Mouse (Mus musculus) CH12.LX (cell line): ENCODE data around the gene Ascc1. TPM values are rescaled to one million over a fixed set of nuclear protein-coding genes. Genes with fewer than 3 reads are reported as not detected.

ENCODE experiments used
- DNase-seq: peaks from one replicate; pipeline ENCODE4 v3.0.0-alpha.2; 2013; ENCODE audit errors: extremely low read depth
- H3K27ac ChIP-seq: 2 replicates; pipeline ENCODE4 v1.5.1; 2012; ENCODE audit warnings: low read depth, mild to moderate bottlenecking, control low read depth, moderate library complexity; ENCODE audit not compliant: insufficient read depth
- H3K27me3 ChIP-seq: replicated peaks from 2 replicates; pipeline ENCODE3; 2012; ENCODE audit warnings: inconsistent platforms
- H3K36me3 ChIP-seq, 2 experiments: replicated peaks in 1 of 2; 2 replicates each; pipeline versions ENCODE3 to v1.6.1; 2012; ENCODE audit warnings: inconsistent platforms in 1 of 2, low read length in 1 of 2, mild to moderate bottlenecking in 1 of 2, mixed read lengths in 1 of 2, moderate library complexity in 1 of 2; ENCODE audit not compliant: control insufficient read depth in 1 of 2, insufficient read depth in 1 of 2
- H3K4me1 ChIP-seq, 2 experiments: 2 replicates each; pipeline ENCODE4 v1.6.1; 2012; ENCODE audit warnings: inconsistent platforms in 1 of 2, moderate library complexity in 1 of 2; ENCODE audit not compliant: insufficient read depth in 2 of 2, control insufficient read depth in 1 of 2
- H3K4me2 ChIP-seq: 2 replicates; pipeline ENCODE4 v1.6.1; 2012; ENCODE audit warnings: low read depth, mild to moderate bottlenecking, control low read depth; ENCODE audit not compliant: poor library complexity, insufficient read depth, severe bottlenecking
- H3K4me3 ChIP-seq, 3 experiments: fragments of 150-350 bp in 1 of 3; sonication (generic) in 1 of 3; replicated peaks in 1 of 3; 2 replicates each; pipeline versions ENCODE3 to v1.5.1; 2011 to 2012; ENCODE audit warnings: low read depth in 2 of 3, low read length in 2 of 3, mild to moderate bottlenecking in 2 of 3, moderate library complexity in 2 of 3, control low read depth in 1 of 3, improper control_type of control experiment in 1 of 3, inconsistent platforms in 1 of 3, mixed read lengths in 1 of 3; ENCODE audit not compliant: poor library complexity in 1 of 3
- H3K79me2 ChIP-seq: replicated peaks from 2 replicates; pipeline ENCODE4 v1.6.1; 2012; ENCODE audit warnings: mild to moderate bottlenecking, moderate library complexity; ENCODE audit not compliant: control insufficient read depth, poor library complexity, insufficient read depth, severe bottlenecking; ENCODE audit errors: extremely low read depth
- H3K9ac ChIP-seq: 2 replicates; pipeline ENCODE4 v1.6.1; 2012; ENCODE audit warnings: low read depth, mild to moderate bottlenecking, control low read depth, moderate library complexity; ENCODE audit not compliant: insufficient read depth
- H3K9me3 ChIP-seq: replicated peaks from 2 replicates; pipeline ENCODE3; 2012; ENCODE audit warnings: low read length, inconsistent platforms, mixed read lengths
- BHLHE40 ChIP-seq: IDR thresholded peaks from 2 replicates; pipeline ENCODE4 v1.6.1; 2011; ENCODE audit warnings: mild to moderate bottlenecking, low read depth, low read length, improper control_type of control experiment
- E2F4 ChIP-seq: IDR thresholded peaks from 2 replicates; pipeline ENCODE4 v1.6.1; 2011; ENCODE audit warnings: low read depth, low read length, improper control_type of control experiment; ENCODE audit not compliant: insufficient replicate concordance
- ETS1 ChIP-seq: conservative IDR thresholded peaks from 2 replicates; pipeline ENCODE4 v1.6.1; 2012; ENCODE audit warnings: low read depth, mild to moderate bottlenecking, inconsistent platforms, low read length, improper control_type of control experiment, moderate library complexity
- JUN ChIP-seq: IDR thresholded peaks from 2 replicates; pipeline ENCODE4 v1.6.1; 2011; ENCODE audit warnings: low read depth, mild to moderate bottlenecking, low read length, improper control_type of control experiment, moderate library complexity; ENCODE audit not compliant: insufficient read depth
- KAT2A ChIP-seq: IDR thresholded peaks from 2 replicates; pipeline ENCODE4 v1.6.1; 2012; ENCODE audit warnings: low read length, improper control_type of control experiment, inconsistent platforms; ENCODE audit not compliant: insufficient replicate concordance
- MXI1 ChIP-seq: IDR thresholded peaks from 2 replicates; pipeline ENCODE4 v1.6.1; 2011; ENCODE audit warnings: mild to moderate bottlenecking, low read depth, low read length, improper control_type of control experiment
- MYC ChIP-seq: IDR thresholded peaks from 2 replicates; pipeline ENCODE4 v1.6.1; 2011; ENCODE audit warnings: low read depth, mild to moderate bottlenecking, improper control_type of control experiment, low read length
- NELFE ChIP-seq: IDR thresholded peaks from 2 replicates; pipeline ENCODE4 v1.6.1; 2011; ENCODE audit warnings: low read depth, low read length, improper control_type of control experiment
- NRF1 ChIP-seq: IDR thresholded peaks from 2 replicates; pipeline ENCODE4 v1.6.1; 2014; ENCODE audit warnings: low read depth, mild to moderate bottlenecking, inconsistent platforms, low read length, improper control_type of control experiment, moderate library complexity
- RAD21 ChIP-seq: IDR thresholded peaks from 2 replicates; pipeline ENCODE4 v1.6.1; 2011; ENCODE audit warnings: low read depth, mild to moderate bottlenecking, low read length, improper control_type of control experiment, moderate library complexity
- UBTF ChIP-seq: IDR thresholded peaks from 2 replicates; pipeline ENCODE4 v1.6.1; 2012; ENCODE audit warnings: low read depth, mild to moderate bottlenecking, inconsistent platforms, low read length, improper control_type of control experiment, moderate library complexity
- USF1 ChIP-seq: IDR thresholded peaks from 2 replicates; pipeline ENCODE4 v1.6.1; 2014; ENCODE audit warnings: low read depth, mild to moderate bottlenecking, inconsistent platforms, low read length, improper control_type of control experiment
- USF2 ChIP-seq: conservative IDR thresholded peaks from 2 replicates; pipeline ENCODE4 v1.6.1; 2011; ENCODE audit warnings: low read depth, low read length, improper control_type of control experiment
- ZKSCAN1 ChIP-seq: IDR thresholded peaks from 2 replicates; pipeline ENCODE4 v1.6.1; 2012; ENCODE audit warnings: low read depth, inconsistent platforms, low read length, improper control_type of control experiment, borderline replicate concordance
- ZMIZ1 ChIP-seq: IDR thresholded peaks from 2 replicates; pipeline ENCODE4 v1.6.1; 2012; ENCODE audit warnings: low read depth, mild to moderate bottlenecking, inconsistent platforms, low read length, improper control_type of control experiment
- ZNF384 ChIP-seq: IDR thresholded peaks from 2 replicates; pipeline ENCODE4 v1.6.1; 2012; ENCODE audit warnings: low read depth, low read length, improper control_type of control experiment, inconsistent platforms
- dilution Hi-C: fragments of 300-500 bp; cut with MboI; formaldehyde crosslinking; loops from 2 replicates; pipeline ENCODE4 v1.14.3; 2020; ENCODE audit warnings: low sequenced_read_pairs; ENCODE audit not compliant: extremely low pct_unique_long_range_greater_than_20kb, extremely low pct_ligation_motif_present
- in situ Hi-C: fragments of 300-500 bp; cut with MboI; formaldehyde crosslinking; loops from 3 replicates; pipeline ENCODE4 v1.14.3; 2019; ENCODE audit warnings: low sequenced_read_pairs, low pct_ligation_motif_present, low pct_unique_long_range_greater_than_20kb, mixed read lengths
- polyA plus RNA-seq: library from polyadenylated mRNA; unstranded; fragments of >175 nt; gene quantifications from 2 replicates; pipeline ENCODE4 v1.2.1, GENCODE M21; 2012; ENCODE audit warnings: low read depth; ENCODE audit not compliant: insufficient read length
- total RNA-seq, 2 experiments: library from RNA; depleted of rRNA; stranded (reverse); fragments of 300-350 nt in 1 of 2; fragments of >200 nt in 1 of 2; gene quantifications; 2 replicates each; pipeline ENCODE4 v1.2.3; 2012 to 2014

Gene Ascc1
- total and polyA plus RNA-seq, 3 experiments: 20.1 to 25.5 (median 25.4) TPM

GRCm38 (mm10) chr10:60033064-60033463, 30.5 kb downstream of the Ascc1 start:
- Histone ChIP-seq H3K27ac (no peak overlapping the region), H3K79me2 (no peaks in the 10 kb centered on the region), H3K4me3 (no peak overlapping the region), H3K4me1 (peaks cover 3 to 30% of the 10 kb centered on the region in 2 experiments), H3K9ac (no peak overlapping the region), H3K4me2 (no peak overlapping the region), H3K9me3 (no peaks in the 10 kb centered on the region), H3K36me3 (peaks cover 2 to 32% of the 10 kb centered on the region in 2 experiments), H3K27me3 (no peaks in the 10 kb centered on the region)
- in situ Hi-C loops: no loop called here
- no peak for TF ChIP-seq MYC
- TF ChIP-seq USF2: no peak
- TF ChIP-seq KAT2A: no peak
- no peak for TF ChIP-seq UBTF
- TF ChIP-seq ETS1: no peak
- TF ChIP-seq ZKSCAN1: no peak
- TF ChIP-seq ZMIZ1: no peak
- no peak for TF ChIP-seq E2F4
- no peak for TF ChIP-seq ZNF384
- TF ChIP-seq NELFE: no peak
- TF ChIP-seq USF1: no peak
- no peak for TF ChIP-seq MXI1
- DNase-seq: no peak
- dilution Hi-C loops: no loop called here

GRCm38 (mm10) chr10:60034621-60035020, 32.0 kb downstream of the Ascc1 start:
- no peak overlapping the region for H3K27ac ChIP-seq
- TF ChIP-seq NELFE: no peak
- no peak for TF ChIP-seq JUN
- TF ChIP-seq RAD21: no peak
- no peak for TF ChIP-seq NRF1
- TF ChIP-seq USF2: no peak
- TF ChIP-seq BHLHE40: no peak
- no peak for TF ChIP-seq KAT2A
- TF ChIP-seq, all 38 proteins: peak for 0
- H3K27me3 ChIP-seq: no peaks in the 10 kb centered on the region
- no peaks in the 10 kb centered on the region for H3K79me2 ChIP-seq
- no peak overlapping the region for H3K4me2 ChIP-seq
- no peaks in the 10 kb centered on the region for H3K9me3 ChIP-seq
- dilution Hi-C loops (no loop called here), in situ Hi-C loops (no loop called here)
- DNase-seq: no peak
- H3K4me1 ChIP-seq: peaks cover 3 to 23% of the 10 kb centered on the region in 2 experiments
- peaks cover 2 to 25% of the 10 kb centered on the region in 2 experiments for H3K36me3 ChIP-seq
- no peak overlapping the region for H3K4me3 ChIP-seq
- no peak overlapping the region for H3K9ac ChIP-seq
